Mouse (Mus musculus): ENCODE results near the gene Wdfy4.

GRCm38 (mm10) chr14:33202161-33202560 lies 16.9 kb upstream of the Wdfy4 start:
- TF ChIP-seq CTCF (IDR thresholded peaks at IDR 0.05; ENCODE audit: borderline replicate concordance, control insufficient read depth, extremely low read depth, insufficient read depth, low read length, poor library complexity) (no peak), POLR2A (IDR thresholded peaks at IDR 0.05; ENCODE audit: control insufficient read depth, extremely low read depth, insufficient read depth, low read length, poor library complexity) (no peak)

Data from thymus, adult 2 months (tissue).